Mouse (Mus musculus) ES-Bruce4 (cell line): ENCODE data around the gene Lrrc58. TPM values are rescaled to one million over a fixed set of nuclear protein-coding genes. Genes with fewer than 3 reads are reported as not detected.

Source experiments
- H3K27ac ChIP-seq: 2 replicates; pipeline ENCODE4 v1.5.1; 2012; ENCODE audit warnings: low read length, inconsistent platforms; ENCODE audit not compliant: insufficient read depth
- H3K27me3 ChIP-seq: 2 replicates; pipeline ENCODE4 v1.6.1; 2012; ENCODE audit warnings: mild to moderate bottlenecking, low read length, inconsistent platforms; ENCODE audit not compliant: control insufficient read depth, poor library complexity, insufficient read depth, severe bottlenecking
- H3K36me3 ChIP-seq: 2 replicates; pipeline ENCODE4 v1.6.1; 2012; ENCODE audit warnings: inconsistent platforms, mild to moderate bottlenecking, low read length, moderate library complexity; ENCODE audit not compliant: control insufficient read depth, poor library complexity, insufficient read depth, severe bottlenecking
- H3K4me1 ChIP-seq: one replicate; pipeline ENCODE4 v1.8.1; 2011; ENCODE audit warnings: low read length; ENCODE audit not compliant: control insufficient read depth, insufficient read depth
- H3K4me3 ChIP-seq: 2 replicates; pipeline ENCODE4 v1.5.1; 2011; ENCODE audit warnings: low read depth, mild to moderate bottlenecking, low read length
- H3K9ac ChIP-seq: 2 replicates; pipeline ENCODE4 v1.6.1; 2012; ENCODE audit warnings: low read depth, mild to moderate bottlenecking, inconsistent platforms; ENCODE audit not compliant: poor library complexity, severe bottlenecking
- H3K9me3 ChIP-seq: replicated peaks from 2 replicates; pipeline ENCODE4 v1.6.1; 2012; ENCODE audit warnings: mild to moderate bottlenecking, low read length, inconsistent platforms; ENCODE audit not compliant: control insufficient read depth, poor library complexity, insufficient read depth, severe bottlenecking
- CTCF ChIP-seq: IDR thresholded peaks from one replicate; pipeline ENCODE4 v1.8.1; 2011; ENCODE audit warnings: low read depth, low read length
- EP300 ChIP-seq: IDR thresholded peaks from 2 replicates; pipeline ENCODE4 v1.6.1; 2011; ENCODE audit warnings: low read depth, low read length; ENCODE audit not compliant: insufficient read depth
- POLR2A ChIP-seq: IDR thresholded peaks from one replicate; pipeline ENCODE4 v1.8.1; 2011; ENCODE audit warnings: low read length; ENCODE audit not compliant: insufficient read depth
- polyA plus RNA-seq: library from polyadenylated mRNA; stranded (reverse); fragments of >200 nt; gene quantifications from 2 replicates; pipeline ENCODE4 v1.2.4, GENCODE M21; 2011; ENCODE audit warnings: low read depth; ENCODE audit not compliant: missing spikeins, insufficient read depth, insufficient read length

The Lrrc58 gene
- polyA plus RNA-seq, 1 experiment, result 61.3 TPM

DNA sequence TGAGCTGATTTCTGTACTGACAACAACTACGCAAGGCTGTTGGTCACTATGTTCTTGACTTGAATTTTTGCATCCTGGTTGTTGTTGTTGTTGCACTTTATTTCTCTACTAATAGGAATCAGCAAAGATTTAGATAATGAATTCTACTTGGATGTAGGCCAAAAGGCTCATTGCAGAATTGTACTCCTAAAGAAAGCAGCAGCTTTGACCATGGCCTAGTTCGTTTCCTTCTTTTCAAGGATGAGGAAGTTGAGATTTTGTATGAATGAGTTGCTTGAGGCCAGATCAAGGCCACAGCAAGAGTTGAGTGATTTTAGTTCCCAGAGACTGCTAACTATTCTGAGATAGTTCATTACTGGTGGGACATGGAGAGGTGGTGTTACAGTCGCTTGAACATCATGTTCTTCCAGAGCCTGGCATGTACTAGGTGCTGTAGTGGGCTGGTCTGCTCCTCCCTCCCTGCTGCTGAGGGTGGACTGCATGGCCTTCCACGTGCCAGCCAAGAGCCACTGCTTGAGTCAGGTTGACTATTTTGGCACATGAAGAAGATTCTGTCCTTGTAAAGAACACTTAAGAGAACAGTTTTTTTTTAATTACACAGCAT is 3.0 kb downstream of the Lrrc58 start:
- Histone ChIP-seq H3K27me3 (no peaks in the 10 kb centered on the region), H3K4me3 (no peak overlapping the region)

DNA sequence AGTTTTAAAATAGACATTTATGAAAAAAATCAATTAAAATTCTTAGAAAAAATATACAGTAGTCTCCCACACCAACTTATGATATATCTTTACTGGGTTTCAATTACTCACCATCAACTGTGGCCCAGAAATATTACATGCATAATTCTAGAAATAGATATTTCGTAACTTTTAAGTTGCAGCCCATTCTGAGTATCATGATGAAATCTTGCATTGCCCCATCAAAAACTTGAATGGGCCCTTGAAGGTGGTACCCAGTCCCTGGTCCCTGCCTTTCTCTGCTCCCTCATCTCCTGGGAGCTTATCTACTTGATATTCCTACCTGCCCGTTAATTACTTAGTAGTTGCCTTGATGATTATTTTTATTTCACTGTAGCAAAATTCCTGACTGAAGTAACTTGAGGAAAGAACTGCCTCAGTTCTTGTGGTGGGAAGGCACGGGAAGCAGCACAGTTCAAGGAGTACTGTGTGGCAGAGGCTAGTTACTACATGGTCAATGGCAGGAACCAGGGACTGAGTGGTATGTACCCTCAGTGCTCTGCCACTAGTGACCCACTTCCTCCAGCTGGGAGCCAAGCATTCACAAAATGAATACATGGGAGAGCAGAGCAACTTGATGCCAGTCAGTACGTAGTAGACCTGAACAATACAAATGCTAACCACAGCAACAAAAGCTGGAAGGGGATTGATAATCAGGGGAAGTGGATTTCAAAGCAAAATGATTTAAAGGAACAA is 6.5 kb downstream of the Lrrc58 start:
- Histone ChIP-seq H3K4me1 (no peaks in the 10 kb centered on the region), H3K27me3 (no peaks in the 10 kb centered on the region), H3K9ac (no peak overlapping the region), H3K4me3 (no peak overlapping the region), H3K36me3 (peaks cover 19% of the 10 kb centered on the region), H3K27ac (no peak overlapping the region), H3K9me3 (no peaks in the 10 kb centered on the region)
- no peak for TF ChIP-seq POLR2A
- no peak for TF ChIP-seq EP300
- no peak for TF ChIP-seq CTCF

More for the DNA sequence above, 3.0 kb downstream of the Lrrc58 start:
- TF ChIP-seq EP300, result no peak
- no peak for TF ChIP-seq POLR2A
- TF ChIP-seq CTCF, result no peak
- Histone ChIP-seq H3K36me3 (no peaks in the 10 kb centered on the region), H3K9me3 (no peaks in the 10 kb centered on the region), H3K9ac (no peak overlapping the region), H3K4me1 (no peaks in the 10 kb centered on the region), H3K27ac (no peak overlapping the region)

DNA sequence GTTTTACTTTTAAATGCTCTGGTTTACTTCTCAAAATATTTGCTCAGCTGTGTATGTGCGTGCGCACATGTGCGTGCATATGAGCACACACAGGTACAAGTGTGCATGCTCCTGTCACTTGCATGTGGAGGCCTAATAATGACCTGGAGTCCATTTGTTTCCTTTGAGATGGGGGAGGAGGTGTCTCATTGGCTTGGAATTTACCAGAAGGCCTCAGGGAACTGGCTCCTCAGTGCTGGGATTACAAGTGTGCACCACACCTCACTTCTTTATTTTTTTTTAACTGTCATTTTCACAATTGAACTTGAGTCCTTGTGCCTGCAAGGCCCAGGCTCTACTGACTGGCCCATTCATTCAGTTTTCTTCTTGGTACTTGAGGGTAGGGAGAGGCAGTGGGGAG is 9.2 kb downstream of the Lrrc58 start:
- Histone ChIP-seq H3K9me3 (no peaks in the 10 kb centered on the region), H3K27ac (no peak overlapping the region), H3K4me3 (no peak overlapping the region), H3K4me1 (no peaks in the 10 kb centered on the region), H3K36me3 (peaks cover 27% of the 10 kb centered on the region), H3K27me3 (no peaks in the 10 kb centered on the region), H3K9ac (no peak overlapping the region)
- TF ChIP-seq POLR2A, result no peak
- no peak for TF ChIP-seq CTCF
- no peak for TF ChIP-seq EP300

DNA sequence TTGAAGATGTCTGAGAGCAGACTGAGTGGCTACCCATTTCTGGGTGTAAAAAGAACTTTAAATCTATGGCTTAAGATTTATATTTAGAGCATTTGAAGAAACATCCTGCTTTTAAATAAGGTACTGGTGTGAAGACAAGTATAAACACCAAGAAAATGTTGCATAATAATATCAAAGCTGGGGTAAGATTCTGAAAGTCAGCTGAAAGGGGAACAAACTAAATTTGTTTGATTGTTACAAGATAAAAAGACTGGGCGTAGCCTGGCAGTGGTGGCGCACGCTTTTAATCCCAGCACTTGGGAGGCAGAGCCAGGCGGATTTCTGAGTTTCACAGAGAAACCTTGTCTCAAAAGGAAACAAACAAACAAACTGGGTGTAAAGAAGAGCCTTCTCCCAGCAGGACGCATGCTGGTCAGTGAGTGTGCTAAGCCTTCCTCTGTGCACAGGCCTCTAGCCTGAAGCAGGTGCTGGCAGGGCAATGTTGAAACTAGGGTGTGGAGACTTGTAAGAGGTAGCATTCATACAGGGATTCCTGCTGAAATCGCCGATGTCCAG is 10.8 kb downstream of the Lrrc58 start:
- no peak overlapping the region for H3K4me3 ChIP-seq
- H3K36me3 ChIP-seq, result peaks cover 27% of the 10 kb centered on the region
- no peaks in the 10 kb centered on the region for H3K27me3 ChIP-seq
- TF ChIP-seq POLR2A (no peak), CTCF (no peak), EP300 (no peak)
- no peak overlapping the region for H3K9ac ChIP-seq
- H3K27ac ChIP-seq, result no peak overlapping the region
- H3K9me3 ChIP-seq, result no peaks in the 10 kb centered on the region
- no peaks in the 10 kb centered on the region for H3K4me1 ChIP-seq

DNA sequence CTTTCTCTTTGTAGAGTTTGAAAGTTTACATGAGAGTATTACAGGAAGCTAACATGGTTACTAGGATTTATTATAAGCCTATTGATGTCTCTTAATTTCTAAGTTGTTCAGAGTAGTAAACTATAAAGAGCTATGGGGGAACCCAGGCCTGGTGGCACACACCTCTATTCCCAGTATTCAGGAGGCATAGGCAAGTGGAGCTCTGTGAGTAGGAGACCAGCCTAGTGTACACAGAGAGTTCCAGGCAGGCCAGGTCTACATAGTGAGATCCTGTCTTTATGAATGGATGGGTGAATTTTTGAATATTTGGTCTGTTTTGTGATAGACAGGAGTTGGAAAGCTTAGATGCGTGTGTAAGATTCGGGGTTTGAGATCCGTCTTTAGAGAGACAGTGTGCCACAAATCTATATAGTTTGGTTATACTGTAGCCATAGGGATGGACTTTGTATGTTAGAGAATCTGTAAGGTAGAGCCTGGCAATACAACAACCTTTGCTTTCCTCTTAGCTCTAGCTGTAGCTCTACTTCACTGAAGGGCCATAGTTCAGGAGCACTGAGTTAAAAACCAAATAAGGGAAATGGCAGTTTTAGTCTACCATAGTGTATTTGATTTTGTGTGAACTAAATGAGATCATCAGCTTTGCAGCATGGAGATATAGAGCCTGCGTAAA is 11.7 kb downstream of the Lrrc58 start:
- Histone ChIP-seq H3K4me3 (no peak overlapping the region), H3K9me3 (no peaks in the 10 kb centered on the region), H3K27me3 (no peaks in the 10 kb centered on the region), H3K4me1 (no peaks in the 10 kb centered on the region), H3K9ac (no peak overlapping the region), H3K27ac (no peak overlapping the region), H3K36me3 (peaks cover 27% of the 10 kb centered on the region)
- no peak for TF ChIP-seq CTCF
- TF ChIP-seq EP300, result no peak
- no peak for TF ChIP-seq POLR2A

DNA sequence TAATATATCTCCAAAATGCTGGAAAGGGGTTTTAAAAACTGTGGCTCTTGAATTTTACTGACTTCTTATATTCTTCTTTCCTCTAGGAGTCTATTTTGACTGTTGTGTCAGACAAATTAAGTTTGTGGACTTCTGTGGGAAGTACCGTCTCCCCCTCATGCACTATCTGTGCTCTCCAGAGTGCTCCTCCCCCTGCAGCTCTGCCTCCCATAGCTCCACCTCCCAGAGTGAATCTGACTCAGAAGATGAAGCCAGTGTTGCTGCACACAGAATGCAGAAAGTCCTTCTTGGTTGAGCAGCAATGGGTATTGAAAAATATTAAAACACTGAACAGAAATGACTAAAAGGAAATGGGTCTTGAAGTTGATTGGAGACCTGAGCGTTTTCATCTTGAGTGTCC is 13.0 kb downstream of the Lrrc58 start:
- H3K4me1 ChIP-seq, result no peaks in the 10 kb centered on the region
- TF ChIP-seq EP300 (no peak), POLR2A (no peak), CTCF (no peak)
- H3K27ac ChIP-seq, result no peak overlapping the region
- peaks cover 27% of the 10 kb centered on the region for H3K36me3 ChIP-seq
- no peaks in the 10 kb centered on the region for H3K9me3 ChIP-seq
- no peak overlapping the region for H3K4me3 ChIP-seq
- H3K9ac ChIP-seq, result no peak overlapping the region
- no peaks in the 10 kb centered on the region for H3K27me3 ChIP-seq
